Mouse (Mus musculus): ENCODE measurements around the gene Mrpl2.

DNA sequence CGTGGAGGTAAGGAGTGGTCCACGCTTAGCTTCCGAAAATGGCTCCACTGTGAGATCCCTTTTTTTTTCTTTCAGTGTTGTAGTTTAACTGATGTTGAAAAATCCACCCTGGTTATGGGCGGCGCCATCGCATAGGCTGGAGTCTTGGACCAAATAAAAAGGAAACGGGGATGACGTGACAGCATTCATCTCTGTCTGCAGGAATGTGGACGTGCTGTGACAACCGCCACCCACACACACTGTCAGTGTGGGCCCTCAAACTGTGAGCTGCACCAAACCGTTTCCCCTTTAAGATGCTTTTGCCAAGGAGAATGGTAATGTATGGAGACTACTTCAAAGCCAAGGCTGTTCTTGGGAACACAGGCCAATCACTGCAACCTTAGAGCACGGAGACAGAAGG, 40.0 kb upstream of the Mrpl2 start:
- TF ChIP-seq CTCF (IDR thresholded peaks at IDR 0.05; ENCODE audit: low read depth, low read length), result no peak
- no peak for TF ChIP-seq POLR2A (IDR thresholded peaks at IDR 0.05; ENCODE audit: extremely low read depth, insufficient read depth, low read length)

Data from liver, adult 2 months (tissue).